Mouse (Mus musculus): Measurements from ENCODE around the gene Trank1. TPM values are rescaled to one million over a fixed set of nuclear protein-coding genes. Genes with fewer than 3 reads are reported as not detected.

Trank1 gene
- total RNA-seq, 2 experiments from 2014 or later = 47.6 to 122 TPM

GRCm38 (mm10) chr9:111421862-111422261 lies 110.3 kb downstream of the Trank1 start:
- DNase-seq (ENCODE audit: low spot score in 2 of 2) = no peak

- no peak for DNase-seq (ENCODE audit: low spot score in 2 of 2)
These were observed 111.0 kb downstream of the Trank1 start for GRCm38 (mm10) chr9:111422567-111422966.

GRCm38 (mm10) chr9:111425113-111425512 lies 113.6 kb downstream of the Trank1 start:
- no peak for DNase-seq (ENCODE audit: low spot score in 2 of 2)

- no peak for DNase-seq (ENCODE audit: low spot score in 2 of 2)
These were observed 114.4 kb downstream of the Trank1 start for GRCm38 (mm10) chr9:111425952-111426351.

- no peak for DNase-seq (ENCODE audit: low spot score in 2 of 2)
These were observed 116.5 kb downstream of the Trank1 start for GRCm38 (mm10) chr9:111427891-111428555.

- DNase-seq (ENCODE audit: low spot score in 2 of 2) = no peak
These were observed 117.3 kb downstream of the Trank1 start for GRCm38 (mm10) chr9:111428698-111429362.

GRCm38 (mm10) chr9:111429363-111429750 lies 117.8 kb downstream of the Trank1 start:
- DNase-seq (ENCODE audit: low spot score in 2 of 2) = no peak

- no peak for DNase-seq (ENCODE audit: low spot score in 2 of 2)
These were observed 123.9 kb downstream of the Trank1 start for GRCm38 (mm10) chr9:111435429-111435828.

GRCm38 (mm10) chr9:111438904-111439835 lies 127.6 kb downstream of the Trank1 start, which contains the start of gene Dclk3:
Dclk3 (plus strand) TSS chr9:111439081.
- peak; percentile 47 to 56 for DNase-seq (ENCODE audit: low spot score in 2 of 2)

GRCm38 (mm10) chr9:111439836-111440201 lies 128.3 kb downstream of the Trank1 start:
- no peak for DNase-seq (ENCODE audit: low spot score in 2 of 2)

GRCm38 (mm10) chr9:111440446-111440845 lies 128.9 kb downstream of the Trank1 start:
- DNase-seq (ENCODE audit: low spot score in 2 of 2) = no peak

GRCm38 (mm10) chr9:111441151-111441550 lies 129.6 kb downstream of the Trank1 start:
- no peak for DNase-seq (ENCODE audit: low spot score in 2 of 2)

Other genes starting within 250 kb of the Trank1 start
- gene Lrrfip2, start 194.1 kb upstream of the Trank1 start, total RNA-seq (2021) = 10 to 100 TPM; 48.8 to 58.4 TPM
- 10 to 100 TPM; 11.0 to 11.1 TPM for gene Mlh1, start 39.9 kb upstream of the Trank1 start, total RNA-seq (2021)
- gene Epm2aip1, start 39.8 kb upstream of the Trank1 start, total RNA-seq (2021) = 10 to 100 TPM; 31.2 to 37.8 TPM
- gene Dclk3, start 127.3 kb downstream of the Trank1 start, total RNA-seq (2021) = 1 to 10 TPM in 1 of 2 experiments, under 1 TPM in 1; 0.99 to 1.1 TPM